Comparison of ENCODE assay signal across 19 mouse cellular contexts in genomic region chr4:80788339-80788738, GRCm38 (mm10). TPM values are rescaled to one million over a fixed set of nuclear protein-coding genes. Genes with fewer than 3 reads are reported as not detected.
"Had no signal": no experiment of that assay in that cellular context is flagged by ENCODE, and none has a peak within 500 bp of the region (broad histone marks: within the 10 kb centered on the region; RNA-seq: fewer than 3 reads in every experiment).

No protein-coding gene starts in this region.

- DNase-seq: kidney, adult 8-10 months; kidney, postnatal 36 days; left cerebral cortex, postnatal 4 days; lung, adult 2 months; lung, postnatal 36 days; right cerebral cortex, postnatal 25 days; thymus, postnatal 36 days had no signal

- H3K9ac ChIP-seq: limb, embryonic 13.5 days; liver, embryonic 15.5 days; neural tube, embryonic 12.5 days had no signal

- H3K27me3 ChIP-seq: limb, embryonic 13.5 days; liver, embryonic 15.5 days; neural tube, embryonic 12.5 days had no signal

- H3K27ac ChIP-seq: kidney, postnatal 0 days; limb, embryonic 13.5 days; liver, embryonic 15.5 days; neural tube, embryonic 12.5 days had no signal

- H3K9me3 ChIP-seq: limb, embryonic 13.5 days; liver, embryonic 15.5 days; neural tube, embryonic 12.5 days had no signal

- H3K4me2 ChIP-seq: limb, embryonic 13.5 days; liver, embryonic 15.5 days; neural tube, embryonic 12.5 days had no signal

- ATAC-seq: intestine, postnatal 0 days; lung, postnatal 0 days had no signal

- H3K36me3 ChIP-seq: limb, embryonic 13.5 days; liver, embryonic 15.5 days; neural tube, embryonic 12.5 days had no signal

- H3K4me1 ChIP-seq: limb, embryonic 13.5 days; liver, embryonic 15.5 days; neural tube, embryonic 12.5 days had no signal

- H3K4me3 ChIP-seq: limb, embryonic 13.5 days; liver, embryonic 15.5 days; neural tube, embryonic 12.5 days had no signal

RNA-seq across cellular contexts. Expression of gene Tyrp1, which starts 45.6 kb away (rescaled TPM):
- total RNA-seq: left cerebral cortex, adult 18-20 months; liver, adult 2 months; megakaryocyte progenitor cell, adult 5-6 weeks; monocyte, adult 5-6 weeks had no signal
- polyA plus RNA-seq: intestine, postnatal 0 days; kidney, postnatal 0 days; liver, adult 2 months; liver, embryonic 15.5 days; lung, adult 2 months; lung, postnatal 0 days; neural tube, embryonic 12.5 days; small intestine, adult 2 months; stomach, embryonic 16.5 days had no signal
